8 mouse cellular contexts compared by ENCODE assay signal in genomic region chr1:71652551-71653399, GRCm38 (mm10). TPM values are rescaled to one million over a fixed set of nuclear protein-coding genes. Genes with fewer than 3 reads are reported as not detected.
DNase-seq lines count a peak whose midpoint lies in the region; ATAC-seq and TF ChIP-seq lines count a peak whose summit lies in the region.

Gene Fn1 (minus strand): TSS chr1:71653200.

- H3K4me3 ChIP-seq in ES-Bruce4 (ENCODE audit: low read depth, low read length), result peak within 1 kb of the TSS; percentile 96
- H3K4me3 ChIP-seq in forebrain, postnatal 0 days (ENCODE audit: low read depth, low read length), result peak within 1 kb of the TSS; percentile 59
- peak within 1 kb of the TSS; percentile 65 for H3K4me3 ChIP-seq in lung, adult 2 months (replicated peaks; ENCODE audit: extremely low read depth, low read depth, low read length)
- H3K4me3 ChIP-seq in neural tube, embryonic 15.5 days (replicated peaks), result peak within 1 kb of the TSS; percentile 57

- H3K4me2 ChIP-seq in forebrain, postnatal 0 days (ENCODE audit: low read depth), result peak within 1 kb of the TSS; percentile 99
- H3K4me2 ChIP-seq in neural tube, embryonic 15.5 days, result peak within 1 kb of the TSS; percentile 98

- H3K9me3 ChIP-seq in ES-Bruce4 (replicated peaks; ENCODE audit: control insufficient read depth, insufficient read depth, low read length, poor library complexity, severe bottlenecking), result no peaks in the 10 kb centered on the region
- H3K9me3 ChIP-seq in forebrain, postnatal 0 days (ENCODE audit: low read length), result no peaks in the 10 kb centered on the region
- no peaks in the 10 kb centered on the region for H3K9me3 ChIP-seq in neural tube, embryonic 15.5 days (replicated peaks)

- ATAC-seq in forebrain, postnatal 0 days, result peak; percentile 90
- peak; percentile 93 for ATAC-seq in neural tube, embryonic 15.5 days (ENCODE audit: low FRiP score)

- no peaks in the 10 kb centered on the region for H3K27me3 ChIP-seq in ES-Bruce4 (ENCODE audit: control insufficient read depth, insufficient read depth, low read length, poor library complexity, severe bottlenecking)
- 0 out of 2 replicates have a peak, but pooled peaks cover 5% of the 10 kb centered on the region for H3K27me3 ChIP-seq in forebrain, postnatal 0 days (ENCODE audit: insufficient read depth, low read length)
- H3K27me3 ChIP-seq in neural tube, embryonic 15.5 days (replicated peaks), result 0 out of 2 replicates have a peak, but pooled peaks cover 5% of the 10 kb centered on the region

- TF ChIP-seq POLR2A in ES-Bruce4 (IDR thresholded peaks at IDR 0.05; ENCODE audit: insufficient read depth, low read length), result peak; percentile 80
- TF ChIP-seq POLR2A in lung, adult 2 months (IDR thresholded peaks at IDR 0.05; ENCODE audit: borderline replicate concordance, extremely low read depth, low read depth, low read length), result peak; percentile 74; the same call in 1 of the 2 replicates

- peak within 1 kb of the TSS; percentile 67 for H3K9ac ChIP-seq in ES-Bruce4 (ENCODE audit: low read depth, poor library complexity, severe bottlenecking)
- peak within 1 kb of the TSS; percentile 57 for H3K9ac ChIP-seq in forebrain, postnatal 0 days
- peak within 1 kb of the TSS; percentile 49 for H3K9ac ChIP-seq in neural tube, embryonic 15.5 days (replicated peaks)

- peak; percentile 9 for DNase-seq in c-Kit-positive CD71-positive TER-119-positive erythroid progenitor cells, embryonic 14.5 days (ENCODE audit: low spot score)
- peak; percentile 77 for DNase-seq in forebrain, postnatal 0 days
- peak; percentile 88 for DNase-seq in heart, postnatal 25 days (ENCODE audit: low spot score)
- DNase-seq in layer of hippocampus, adult 18-20 months (ENCODE audit: low spot score in 2 of 2), result peak; percentile 6 to 23
- DNase-seq in lung, adult 2 months, result peak; percentile 70
- peak; percentile 36 for DNase-seq in thymus, postnatal 0 days (ENCODE audit: low spot score)

- WGBS in forebrain, postnatal 0 days, result 4% methylated on average over 63 of the region's 63 CpGs
- 1% methylated on average over 60 of the region's 63 CpGs for WGBS in lung, adult 2 months
- under 1% methylated on average over 63 of the region's 63 CpGs for WGBS in neural tube, embryonic 15.5 days

- H3K36me3 ChIP-seq in ES-Bruce4 (ENCODE audit: control insufficient read depth, insufficient read depth, low read length, poor library complexity, severe bottlenecking), result peaks cover 28% of the 10 kb centered on the region
- H3K36me3 ChIP-seq in forebrain, postnatal 0 days (ENCODE audit: insufficient read depth), result no peaks in the 10 kb centered on the region
- no peaks in the 10 kb centered on the region for H3K36me3 ChIP-seq in neural tube, embryonic 15.5 days

- intact Hi-C loops in heart, postnatal 25 days (cut with DNase I), result loop anchor here (5.0 kb wide), 1 partner anchor 95 kb away; the partner anchor contains the start of gene Atic

- TF ChIP-seq EP300 in ES-Bruce4 (IDR thresholded peaks at IDR 0.05; ENCODE audit: insufficient read depth, low read depth, low read length), result no peak

- H3K27ac ChIP-seq in ES-Bruce4 (ENCODE audit: insufficient read depth, low read length), result peak within 1 kb of the TSS; percentile 88
- peak within 1 kb of the TSS; percentile 35; the same call in 1 of the 2 replicates for H3K27ac ChIP-seq in forebrain, postnatal 0 days (ENCODE audit: low read depth, low read length)
- H3K27ac ChIP-seq in neural tube, embryonic 15.5 days (replicated peaks), result peak within 1 kb of the TSS; percentile 46

- no peak for TF ChIP-seq CTCF in ES-Bruce4 (IDR thresholded peaks at IDR 0.05; ENCODE audit: low read depth, low read length)
- no peak for TF ChIP-seq CTCF in forebrain, postnatal 0 days (IDR thresholded peaks at IDR 0.05; ENCODE audit: low read depth)
- TF ChIP-seq CTCF in lung, adult 2 months (IDR thresholded peaks at IDR 0.05; ENCODE audit: insufficient read depth, low read length), result no peak

- H3K4me1 ChIP-seq in ES-Bruce4 (ENCODE audit: control insufficient read depth, insufficient read depth, low read length), result peaks cover 6% of the 10 kb centered on the region
- no peaks in the 10 kb centered on the region for H3K4me1 ChIP-seq in forebrain, postnatal 0 days (ENCODE audit: insufficient read depth)
- H3K4me1 ChIP-seq in lung, adult 2 months (ENCODE audit: control insufficient read depth, insufficient read depth, low read length), result no peaks in the 10 kb centered on the region
- H3K4me1 ChIP-seq in neural tube, embryonic 15.5 days, result peaks cover 20% of the 10 kb centered on the region

RNA-seq across cellular contexts. Expression of gene Fn1, which starts in this region (rescaled TPM):
- 478 and 518 TPM in 2 replicates for polyA plus RNA-seq in ES-Bruce4 (2011; ENCODE audit: insufficient read depth, insufficient read length, low read depth, missing spikeins)
- total RNA-seq in forebrain, postnatal 0 days (2014; rRNA removed), result 50.0 and 71.6 TPM in 2 replicates
- 17.2 and 23.4 TPM in 2 replicates for polyA plus RNA-seq in forebrain, postnatal 0 days (2015; fragmentation: Nextera tagmentation; extraction: Ambion mirVana)
- total RNA-seq in heart, postnatal 25 days (2021), result 10 to 100 TPM; 87.6 TPM
- total RNA-seq in layer of hippocampus, adult 18-20 months (2021), result 10 to 100 TPM; 35.2 to 39.9 TPM
- 177 and 224 TPM in 2 replicates for polyA plus RNA-seq in lung, adult 2 months (2012; rRNA removed)
- 27.1 and 51.2 TPM in 2 replicates for polyA plus RNA-seq in neural tube, embryonic 15.5 days (2015; fragmentation: Nextera tagmentation; extraction: Ambion mirVana)
- 34.2 and 39.1 TPM in 2 replicates for polyA plus RNA-seq in thymus, postnatal 0 days (2015; fragmentation: Nextera tagmentation; extraction: Ambion mirVana)

Comparison
In these comparisons a context has a peak if more than half of its experiments do, and no peak if none do; other contexts are left out.
1. Peak in every context shown above with its lines: DNase-seq, ATAC-seq, H3K4me3 ChIP-seq and H3K27ac ChIP-seq.
2. H3K27ac ChIP-seq: peak in every context shown above with its lines; median percentile 88 in ES-Bruce4; 46 in neural tube, embryonic 15.5 days; 35 in forebrain, postnatal 0 days.
3. DNase-seq: peak in every context shown above with its lines; median percentile 88 in heart, postnatal 25 days; 77 in forebrain, postnatal 0 days; 70 in lung, adult 2 months; 36 in thymus, postnatal 0 days; 14 in layer of hippocampus, adult 18-20 months; 9 in c-Kit-positive CD71-positive TER-119-positive erythroid progenitor cells, embryonic 14.5 days.